Mouse (Mus musculus): ENCODE measurements around the gene Podnl1. TPM values are rescaled to one million over a fixed set of nuclear protein-coding genes. Genes with fewer than 3 reads are reported as not detected.

Gene Podnl1
- total RNA-seq, 2 experiments from 2014 or later: not detected

DNA sequence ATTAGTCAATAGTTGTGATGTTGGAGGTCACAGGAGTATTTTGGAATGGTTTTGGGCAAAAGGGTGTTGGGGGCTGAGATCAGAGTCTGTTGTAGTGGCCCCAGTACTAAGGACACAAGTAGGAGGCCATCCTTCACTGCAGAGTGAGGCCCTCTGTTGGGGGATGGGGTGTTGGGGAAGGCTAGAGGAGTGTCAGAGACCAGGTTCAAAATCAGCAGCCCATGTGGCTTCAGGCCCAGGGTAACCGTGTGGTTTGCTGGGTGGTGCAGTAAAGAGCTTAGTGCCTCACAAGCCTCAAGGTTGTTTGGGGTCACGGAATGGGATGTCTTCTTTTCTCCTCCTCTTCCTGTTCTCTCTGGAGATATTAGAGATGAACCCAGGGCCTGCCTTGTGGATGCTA lies 953 bp downstream of the Podnl1 start:
- no peak for DNase-seq (ENCODE audit: extremely low spot score in 1 of 2, low spot score in 1 of 2)

DNA sequence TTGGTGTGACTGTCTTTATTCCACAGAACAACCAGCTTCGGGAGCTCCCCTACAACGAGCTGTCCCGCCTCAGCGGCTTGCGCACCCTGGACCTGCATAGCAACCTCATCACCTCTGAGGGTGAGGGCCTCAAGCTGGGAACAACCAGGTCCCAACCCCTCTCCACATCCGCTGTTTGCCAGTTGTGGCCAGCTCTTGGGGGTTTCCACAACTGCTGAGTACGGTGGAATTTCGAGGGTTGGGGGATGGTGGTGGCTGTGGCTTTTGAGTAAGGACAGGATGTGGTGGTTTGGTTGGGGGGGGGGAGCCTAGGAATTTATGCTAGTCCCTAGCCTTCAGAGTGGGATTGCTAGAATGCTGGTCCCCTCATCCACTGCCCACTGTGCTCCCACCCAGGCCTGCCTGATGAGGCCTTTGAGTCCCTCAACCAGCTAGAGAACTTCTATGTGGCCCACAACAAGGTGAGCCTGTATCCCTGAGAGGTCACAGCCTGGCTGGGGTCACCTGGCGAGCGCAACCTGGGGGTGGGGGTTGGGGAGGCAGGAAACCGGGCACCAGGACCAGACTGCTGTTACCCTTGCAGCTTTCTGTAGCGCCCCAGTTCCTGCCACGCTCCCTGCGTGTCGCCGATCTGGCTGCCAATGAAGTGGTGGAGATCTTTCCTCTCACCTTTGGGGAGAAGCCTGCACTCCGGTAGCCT lies 1.6 kb downstream of the Podnl1 start:
- no peak for DNase-seq (ENCODE audit: extremely low spot score in 1 of 2, low spot score in 1 of 2)

DNA sequence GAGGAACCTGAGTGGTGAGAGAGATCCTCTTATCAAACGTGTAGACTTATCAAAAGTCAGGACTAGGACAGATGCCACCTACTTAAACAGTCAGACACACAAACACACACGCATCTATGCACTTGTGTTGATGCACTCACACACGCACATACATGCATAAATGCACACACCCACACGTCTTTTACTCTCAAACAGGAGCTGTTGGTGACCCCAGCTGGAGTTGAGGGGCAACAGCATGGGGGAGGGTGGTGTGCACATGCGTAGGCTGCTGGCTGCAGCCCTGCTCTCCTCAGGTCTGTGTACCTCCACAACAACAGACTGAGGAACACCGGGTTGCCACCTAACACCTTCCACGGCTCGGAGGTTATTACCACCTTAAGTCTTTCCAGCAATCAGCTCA lies 2.5 kb downstream of the Podnl1 start:
- no peak for DNase-seq (ENCODE audit: extremely low spot score in 1 of 2, low spot score in 1 of 2)

DNA sequence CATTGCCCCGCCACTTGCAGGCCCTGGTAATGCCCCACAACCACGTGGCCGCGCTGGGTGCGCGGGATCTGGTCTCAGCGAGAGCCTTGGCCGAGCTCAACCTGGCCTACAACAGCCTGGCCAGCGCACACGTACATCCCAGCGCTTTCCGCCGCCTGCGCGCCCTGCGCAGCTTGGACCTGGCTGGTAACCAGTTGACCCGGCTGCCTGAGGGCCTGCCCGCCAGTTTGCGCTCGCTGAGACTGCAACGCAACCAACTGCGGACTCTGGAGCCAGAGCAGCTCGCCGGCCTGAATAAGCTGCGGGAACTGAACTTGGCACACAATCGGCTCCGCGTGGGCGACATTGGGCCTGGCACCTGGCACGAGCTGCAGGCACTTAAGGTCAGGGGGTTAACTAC lies 5.0 kb downstream of the Podnl1 start:
- no peak for DNase-seq (ENCODE audit: extremely low spot score in 1 of 2, low spot score in 1 of 2)

DNA sequence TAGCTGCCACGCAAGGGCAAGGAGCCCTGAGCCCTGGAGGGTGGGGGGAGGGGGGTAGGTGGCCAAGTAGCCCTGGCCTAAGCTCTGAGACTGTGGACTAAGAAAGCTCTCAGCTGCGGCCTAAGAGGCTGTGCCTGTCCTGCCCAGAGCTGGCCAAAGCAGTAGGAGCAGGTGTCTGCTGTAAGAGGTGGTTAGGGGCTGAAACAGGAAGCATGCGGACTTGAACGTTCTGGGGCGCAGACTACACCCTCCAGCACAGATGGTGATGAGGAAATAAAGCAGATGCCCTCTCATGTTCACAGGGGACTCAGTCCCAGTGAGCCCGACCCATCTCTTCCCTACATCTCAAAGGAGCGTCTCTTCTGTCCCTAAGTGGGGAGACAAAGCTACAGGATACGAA lies 6.4 kb downstream of the Podnl1 start:
- no peak for DNase-seq (ENCODE audit: extremely low spot score in 1 of 2, low spot score in 1 of 2)

DNA sequence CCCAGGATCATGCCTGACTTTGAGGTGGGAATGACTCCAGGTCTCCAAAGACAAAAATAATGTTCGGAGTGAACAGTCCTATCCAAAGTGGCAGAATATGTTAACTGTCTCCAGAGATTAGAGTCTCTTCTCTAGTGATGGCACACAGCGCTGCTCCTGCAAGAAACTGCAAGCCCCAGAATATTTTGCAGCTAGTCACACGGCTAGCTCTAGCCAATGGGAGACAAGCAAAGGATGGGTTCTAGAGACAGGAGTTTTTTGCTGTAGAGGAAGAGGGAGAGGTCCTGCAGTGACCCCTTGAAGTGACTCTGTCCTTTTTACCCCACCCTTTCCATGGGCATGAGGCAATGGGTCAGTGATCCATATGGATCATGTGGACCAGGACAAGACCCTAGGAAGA lies 12.1 kb downstream of the Podnl1 start:
- no peak for DNase-seq (ENCODE audit: extremely low spot score in 1 of 2, low spot score in 1 of 2)

DNA sequence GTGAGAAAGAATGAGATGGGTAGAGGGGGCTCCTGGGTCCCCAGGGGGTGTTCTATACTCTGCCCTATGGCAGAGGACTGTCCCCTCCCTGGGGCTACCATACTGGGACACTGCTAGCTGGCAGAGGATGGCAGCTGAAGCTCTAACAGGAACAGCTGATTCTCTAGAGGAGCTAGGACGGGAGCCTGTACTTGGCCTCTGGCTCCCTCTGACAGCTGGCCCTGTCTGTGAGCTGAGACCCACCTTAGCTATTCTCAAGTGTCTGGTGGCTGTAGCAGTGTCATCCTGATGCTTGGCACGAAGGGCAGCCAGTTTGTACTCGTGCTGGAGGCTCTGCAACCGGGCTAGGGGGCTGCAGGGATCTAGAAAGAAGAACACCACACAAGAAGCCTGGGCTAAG lies 15.0 kb downstream of the Podnl1 start:
- no peak for DNase-seq (ENCODE audit: extremely low spot score in 1 of 2, low spot score in 1 of 2)

DNA sequence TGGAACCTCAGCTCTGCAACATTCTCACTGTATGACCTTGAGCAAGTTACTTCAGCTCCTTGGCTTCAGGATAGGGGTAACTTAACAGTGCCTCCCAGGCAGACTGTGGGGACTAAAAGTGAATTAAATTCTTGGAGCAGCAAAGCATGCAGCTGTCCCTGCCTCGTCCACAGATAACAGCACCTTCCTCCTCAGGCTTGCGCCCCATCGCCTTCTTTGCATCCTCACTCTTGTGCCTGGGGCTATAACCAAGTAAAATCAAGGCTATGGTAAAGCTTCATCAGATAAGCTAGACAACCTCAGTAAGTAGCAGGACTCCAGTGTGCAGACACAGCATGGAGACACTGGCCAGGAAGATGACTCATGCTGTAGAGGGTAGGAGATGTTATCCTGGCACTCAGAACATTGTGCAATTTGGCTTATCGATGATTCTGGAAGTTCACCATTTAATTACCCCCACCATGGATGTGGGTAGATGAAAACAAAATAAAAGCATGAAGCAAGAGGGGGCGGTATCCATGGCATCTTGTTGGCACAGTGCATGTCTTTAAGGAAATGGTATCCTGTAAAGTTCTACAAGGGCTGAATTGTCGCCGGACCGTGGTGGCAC lies 19.0 kb downstream of the Podnl1 start:
- no peak for DNase-seq (ENCODE audit: extremely low spot score in 1 of 2, low spot score in 1 of 2)

DNA sequence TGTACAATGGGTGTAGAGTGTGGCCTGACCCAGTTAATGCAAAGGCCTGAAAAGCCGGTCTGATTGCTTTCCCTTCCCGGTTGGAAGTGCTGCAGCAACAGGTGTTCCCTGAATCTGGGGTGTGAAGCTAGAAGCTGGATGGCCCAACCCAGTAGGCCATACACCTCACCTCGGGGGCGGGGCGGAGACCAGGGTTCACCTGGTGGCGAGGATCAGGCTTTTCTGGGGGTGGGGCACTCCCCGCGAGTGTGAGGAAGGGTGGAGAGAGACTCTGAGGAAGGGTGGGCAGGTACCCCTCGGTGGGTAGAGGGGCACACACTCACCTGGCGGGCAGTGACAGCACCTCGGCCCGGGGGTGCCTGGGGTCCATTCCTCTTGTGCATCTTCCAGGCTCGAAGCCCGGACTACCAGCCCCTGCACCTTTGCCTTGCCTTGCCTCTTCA lies 21.6 kb downstream of the Podnl1 start:
- no peak for DNase-seq (ENCODE audit: extremely low spot score in 1 of 2, low spot score in 1 of 2)

DNA sequence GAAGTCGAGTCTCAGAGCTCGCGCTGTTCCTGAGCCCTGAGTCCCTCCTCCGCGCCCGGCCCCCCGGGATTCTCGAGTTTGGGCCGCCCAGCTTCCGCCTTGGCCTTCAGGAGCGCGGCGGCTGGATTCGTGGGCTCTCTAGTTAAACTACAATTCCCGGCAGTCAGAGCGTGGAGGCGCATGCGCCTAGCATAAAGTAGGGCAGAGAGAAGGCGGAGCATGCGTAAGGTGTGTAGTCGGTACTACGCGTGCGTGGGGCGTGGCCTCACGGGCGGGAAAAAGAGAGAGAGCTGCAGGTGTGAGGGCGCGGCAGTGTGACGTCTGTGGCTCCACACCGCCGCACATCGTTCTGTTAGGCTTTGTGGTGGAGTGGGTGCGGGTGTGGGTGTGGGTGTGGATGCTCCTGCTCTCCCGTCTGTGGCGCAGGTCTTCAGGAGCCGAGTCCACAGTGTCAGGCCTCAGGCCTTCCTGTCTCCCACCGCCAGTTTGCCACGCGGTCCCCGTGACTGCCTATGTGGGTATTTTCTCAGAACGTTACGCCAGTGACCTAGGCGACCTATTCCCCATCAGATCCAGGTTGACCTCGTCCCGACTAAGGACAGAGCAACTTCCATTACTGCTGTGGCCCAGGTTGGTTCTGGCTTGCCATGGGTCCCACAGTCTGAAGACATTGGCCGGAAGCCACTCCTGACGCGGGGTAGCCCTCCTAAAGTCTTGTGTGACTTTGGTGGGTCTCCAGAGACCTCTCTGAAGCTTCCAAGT lies 22.2 kb downstream of the Podnl1 start, which contains the start of the genes Cc2d1a and 4930432K21Rik:
Cc2d1a (minus strand) TSS at position 168 of the 762 bp plus-strand sequence.
4930432K21Rik (plus strand) TSS at position 257 of the 762 bp plus-strand sequence.
- peak; percentile 84 to 86 for DNase-seq (ENCODE audit: extremely low spot score in 1 of 2, low spot score in 1 of 2)

DNA sequence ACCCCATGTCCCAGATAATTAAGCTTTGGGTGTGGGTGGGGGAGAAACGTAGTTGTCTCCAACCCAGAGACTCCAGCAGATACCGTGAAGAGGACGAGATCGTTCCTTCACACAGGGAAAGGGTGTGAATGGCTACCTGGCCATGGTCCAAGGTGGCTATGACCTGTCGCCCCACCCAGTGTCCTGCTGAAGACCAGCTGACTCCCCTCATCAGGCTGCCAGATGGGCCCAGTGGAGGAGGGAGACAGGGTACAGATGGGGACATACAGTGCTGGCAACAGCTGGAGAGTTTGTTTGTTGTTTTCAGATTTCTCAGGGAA lies 22.7 kb downstream of the Podnl1 start:
- no peak for DNase-seq (ENCODE audit: extremely low spot score in 1 of 2, low spot score in 1 of 2)

DNA sequence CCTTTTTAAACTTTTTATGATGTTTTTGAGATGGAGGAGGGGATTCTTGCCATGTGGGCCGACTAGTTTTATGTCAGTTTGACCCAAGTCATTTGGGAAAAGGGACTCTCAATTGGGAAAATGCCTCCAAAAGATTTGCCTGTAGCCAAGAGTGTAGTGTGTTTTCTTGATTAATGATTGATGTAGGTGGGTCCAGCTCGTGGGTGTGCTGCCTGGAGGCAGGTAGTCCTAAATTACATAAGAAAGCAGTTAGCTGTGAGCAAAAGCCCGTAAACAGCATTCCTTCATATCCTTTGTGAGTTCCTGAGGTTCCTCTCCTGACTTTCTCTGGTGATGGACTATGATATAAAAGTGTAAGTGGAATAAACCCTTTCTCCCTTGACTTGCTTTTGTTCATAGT lies 23.4 kb downstream of the Podnl1 start:
- DNase-seq (ENCODE audit: extremely low spot score in 1 of 2, low spot score in 1 of 2): no peak

DNA sequence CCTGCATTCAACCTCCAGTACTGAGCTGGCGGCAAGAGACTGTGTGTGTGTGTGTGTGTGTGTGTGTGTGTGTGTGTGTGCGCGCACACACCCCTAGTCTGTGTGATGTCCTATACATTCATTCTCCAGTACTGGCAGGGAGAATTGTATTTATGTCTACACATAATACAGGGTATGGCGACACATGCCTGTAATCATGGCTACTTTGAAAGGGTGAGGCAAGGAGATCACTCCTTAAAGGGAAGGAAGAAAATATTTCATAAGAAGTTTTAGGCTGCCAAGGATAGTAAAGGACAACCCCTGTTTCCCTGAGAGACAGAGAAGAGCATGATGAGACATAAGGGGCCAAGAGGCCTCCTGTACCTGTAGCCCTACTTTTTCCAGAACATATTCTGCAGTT lies 31.8 kb downstream of the Podnl1 start:
- DNase-seq (ENCODE audit: extremely low spot score in 1 of 2, low spot score in 1 of 2): no peak

DNA sequence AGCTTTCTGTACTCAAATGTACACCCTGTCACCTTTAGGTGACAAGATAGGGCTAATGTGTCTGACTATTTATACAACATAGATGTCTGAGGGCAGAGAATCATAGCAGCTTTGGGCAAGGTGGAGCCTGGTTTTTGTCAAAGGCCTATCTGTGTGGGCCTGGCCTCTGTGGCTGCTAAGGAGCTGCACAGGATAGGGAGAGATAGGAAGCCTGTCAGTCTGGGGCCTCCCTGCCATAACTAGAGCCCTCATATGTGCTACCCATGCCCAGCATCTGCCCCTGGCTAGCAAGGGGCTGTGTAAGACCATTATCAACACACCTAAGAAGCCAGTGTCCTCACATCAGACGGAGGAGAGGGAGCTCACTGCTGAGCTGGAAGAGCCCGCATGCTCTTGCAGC lies 41.9 kb downstream of the Podnl1 start:
- no peak for DNase-seq (ENCODE audit: extremely low spot score in 1 of 2, low spot score in 1 of 2)

DNA sequence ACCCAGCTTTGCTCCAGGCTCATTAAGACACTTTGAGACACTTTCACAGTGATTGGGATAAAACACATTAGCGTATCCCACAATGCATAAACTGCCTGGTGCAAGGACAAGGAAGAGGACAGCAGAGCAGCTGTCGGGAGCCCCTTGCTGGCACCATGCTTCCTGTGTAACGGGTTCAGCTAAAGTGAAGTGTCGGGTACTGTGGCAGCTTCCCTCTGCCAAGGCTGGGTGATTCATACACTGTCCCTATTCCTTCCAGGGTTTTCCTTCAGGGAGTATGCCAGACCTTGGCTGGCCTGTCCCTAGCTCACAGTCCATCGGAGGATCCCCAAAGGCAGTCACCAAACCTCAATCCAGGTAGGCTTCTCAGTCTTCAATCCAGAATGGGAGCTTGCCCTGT lies 44.3 kb downstream of the Podnl1 start:
- DNase-seq (ENCODE audit: extremely low spot score in 1 of 2, low spot score in 1 of 2): no peak

DNA sequence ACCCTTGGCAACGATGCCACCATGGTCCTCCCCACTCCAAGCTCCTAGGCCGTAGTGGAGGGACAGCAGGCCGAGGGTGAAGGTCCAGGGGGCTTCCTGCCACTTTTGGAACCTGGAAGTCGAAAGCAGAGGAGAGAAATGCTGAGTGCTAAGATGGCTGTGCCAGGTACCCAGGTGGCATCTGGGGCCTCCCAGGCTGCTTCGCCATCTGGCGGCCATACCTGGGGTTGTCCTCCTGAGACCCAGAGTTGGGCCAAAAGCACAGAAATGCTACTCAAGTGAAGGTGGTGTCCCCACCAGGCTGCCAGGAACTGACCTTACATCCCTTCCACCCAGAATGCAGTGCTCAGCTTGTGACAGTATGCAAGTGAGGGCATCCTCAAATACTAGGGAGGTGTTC lies 48.1 kb downstream of the Podnl1 start:
- DNase-seq (ENCODE audit: extremely low spot score in 1 of 2, low spot score in 1 of 2): no peak

DNA sequence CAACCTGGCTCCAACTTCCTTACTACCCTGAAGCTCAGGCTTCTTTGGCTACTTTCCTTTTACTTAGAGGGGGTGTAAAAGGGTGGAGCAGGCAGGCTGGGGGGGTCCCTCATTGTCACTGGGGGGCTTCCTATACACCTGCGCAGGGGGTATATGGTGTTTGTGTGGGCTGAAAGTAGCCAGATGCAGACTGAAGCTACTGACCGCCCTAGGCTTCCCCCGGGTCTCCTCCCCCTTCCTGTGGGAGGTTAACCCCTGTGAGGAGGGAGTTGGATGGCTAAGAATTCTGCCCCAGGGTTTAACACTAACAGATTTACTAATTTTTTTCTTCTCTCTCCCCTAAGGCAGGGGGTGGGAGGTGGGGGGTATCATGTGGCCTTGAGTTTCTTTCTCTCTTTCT lies 50.8 kb downstream of the Podnl1 start:
- no peak for DNase-seq (ENCODE audit: extremely low spot score in 1 of 2, low spot score in 1 of 2)

DNA sequence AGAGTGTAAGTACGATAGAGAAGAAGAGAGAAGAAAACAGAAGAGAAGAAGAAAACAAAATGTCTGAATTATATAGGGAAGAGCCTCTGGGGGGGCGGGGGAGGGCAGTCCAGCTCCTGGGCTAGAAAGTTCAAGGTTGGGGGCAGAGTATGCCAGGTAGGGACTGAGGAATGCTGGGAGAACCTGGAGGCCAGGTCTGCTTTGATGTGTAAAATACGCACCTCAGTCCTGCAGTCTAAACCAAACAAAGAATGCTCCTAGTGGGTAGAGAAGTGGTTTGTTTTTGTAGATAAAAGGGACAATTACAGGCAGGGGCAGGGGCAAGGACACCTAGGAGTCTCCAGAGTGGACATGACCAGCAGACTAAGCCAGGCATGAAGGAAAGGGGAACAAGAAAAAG lies 51.6 kb downstream of the Podnl1 start:
- DNase-seq (ENCODE audit: extremely low spot score in 1 of 2, low spot score in 1 of 2): no peak

DNA sequence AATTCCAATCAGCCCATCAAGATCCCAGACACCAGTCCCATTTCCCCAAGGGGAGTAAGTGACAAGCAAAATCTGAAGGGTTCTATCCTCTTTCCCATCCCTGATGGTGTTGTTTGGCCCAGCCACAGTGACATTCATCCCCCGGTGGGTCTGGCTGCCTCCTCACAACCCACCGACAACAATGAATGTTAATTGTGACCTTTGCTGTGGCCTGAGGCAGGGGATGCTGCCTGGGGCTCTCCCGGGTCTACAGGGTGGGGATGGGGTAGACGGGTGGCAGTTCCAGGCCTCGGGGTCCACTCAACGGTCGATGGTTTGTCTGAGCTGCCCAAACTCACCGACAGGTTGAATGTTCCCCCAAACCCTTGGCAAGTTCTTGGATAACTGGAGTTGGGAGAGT lies 52.8 kb downstream of the Podnl1 start:
- DNase-seq (ENCODE audit: extremely low spot score in 1 of 2, low spot score in 1 of 2): no peak

DNA sequence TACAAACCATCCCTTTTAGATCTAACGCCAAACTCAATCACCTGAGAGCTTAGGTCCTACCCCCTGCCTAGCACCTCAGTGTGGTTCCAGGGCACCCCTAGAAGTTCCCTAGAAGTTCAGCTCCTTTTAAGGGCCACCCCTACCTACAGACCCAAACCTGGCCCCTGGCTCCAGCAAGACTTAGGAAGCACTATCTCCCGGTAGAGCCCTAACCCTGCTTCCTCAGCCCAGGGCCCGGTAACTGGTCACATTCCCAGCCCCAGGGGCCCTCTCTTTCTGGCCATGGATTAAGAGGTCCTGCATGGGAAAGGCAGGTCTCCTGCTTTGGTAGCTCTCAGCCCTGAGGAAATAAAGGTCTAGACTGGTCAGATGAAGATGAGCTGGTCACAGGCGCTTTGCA lies 54.2 kb downstream of the Podnl1 start:
- no peak for DNase-seq (ENCODE audit: extremely low spot score in 1 of 2, low spot score in 1 of 2)

DNA sequence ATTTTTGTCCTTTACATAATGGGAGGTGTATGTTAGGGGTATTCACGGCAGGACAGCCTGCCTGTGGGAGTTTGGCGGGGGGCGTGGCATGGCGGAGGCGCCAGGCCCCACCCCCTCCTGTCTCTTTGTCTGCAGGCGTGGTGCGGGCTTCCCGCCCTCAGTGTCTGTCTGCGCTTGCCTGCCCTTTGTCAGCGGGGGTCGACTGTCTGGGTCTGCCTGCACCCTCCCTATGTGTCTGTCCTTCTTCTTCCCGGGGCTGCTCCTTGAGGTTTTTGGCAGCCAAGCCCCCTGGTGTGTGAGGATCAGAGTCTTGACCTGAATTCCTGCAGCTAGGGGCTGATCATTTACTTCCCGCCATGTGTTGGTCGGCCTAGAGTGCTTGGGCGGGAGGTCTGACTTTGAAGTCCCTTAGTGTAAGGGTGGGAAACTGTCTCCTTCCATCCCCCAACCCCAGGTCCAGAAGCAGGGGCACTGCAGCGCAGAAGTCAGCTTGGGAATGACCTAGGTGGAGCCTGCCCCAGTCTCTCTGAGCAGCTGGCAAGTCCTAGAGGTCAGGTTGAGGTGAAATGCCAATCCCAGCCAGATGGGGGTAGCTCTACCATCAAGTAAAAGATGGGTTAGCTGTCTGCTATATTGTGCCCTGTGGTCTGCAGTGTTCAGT lies 54.9 kb downstream of the Podnl1 start:
- DNase-seq (ENCODE audit: extremely low spot score in 1 of 2, low spot score in 1 of 2): no peak
